ENCODE assay signal across 11 mouse cellular contexts in the genomic region with DNA sequence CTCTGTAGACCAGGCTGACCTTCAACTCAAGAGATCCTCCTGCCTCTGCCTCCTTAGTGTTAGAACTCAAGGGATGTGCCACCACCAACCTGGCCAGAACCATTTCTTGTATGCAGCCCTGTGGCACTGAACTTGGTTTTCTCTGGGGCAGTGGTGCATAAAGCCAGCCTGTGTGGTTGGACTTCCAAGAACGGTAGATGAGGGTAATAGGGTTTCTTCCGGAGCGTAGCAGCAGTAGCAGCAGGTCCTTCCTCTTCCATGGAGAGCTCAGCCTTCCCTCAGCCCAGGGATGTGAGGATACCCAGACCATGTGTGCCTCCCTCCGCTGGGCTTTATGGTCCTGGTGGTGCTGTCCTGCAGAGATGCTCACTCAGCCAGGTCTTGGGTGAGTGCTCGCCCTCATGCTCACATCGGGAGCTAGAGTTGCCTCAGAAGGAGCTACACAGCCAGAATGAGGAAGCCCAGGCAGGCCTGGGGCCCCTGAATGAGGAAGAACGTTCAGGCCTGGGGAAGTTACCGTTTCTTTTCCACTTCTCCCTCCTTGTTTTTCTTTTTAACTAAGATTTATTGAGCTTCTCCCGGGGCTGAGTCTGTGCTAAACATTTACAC. TPM values are rescaled to one million over a fixed set of nuclear protein-coding genes. Genes with fewer than 3 reads are reported as not detected.
DNase-seq lines count a peak whose midpoint lies in the region; ATAC-seq and TF ChIP-seq lines count a peak whose summit lies in the region.
"Had no signal": no experiment of that assay in that cellular context is flagged by ENCODE, and none has a peak within 500 bp of the region (broad histone marks: within the 10 kb centered on the region; RNA-seq: fewer than 3 reads in every experiment).

No protein-coding gene starts in this region.

- no peak for TF ChIP-seq CTCF in spleen, adult 2 months (IDR thresholded peaks at IDR 0.05; ENCODE audit: extremely low read depth, insufficient read depth, insufficient read length, insufficient replicate concordance)

- H3K4me3 ChIP-seq in liver, embryonic 16.5 days (ENCODE audit: low read depth, low read length): no peak overlapping the region
- H3K4me3 ChIP-seq in spleen, adult 2 months (ENCODE audit: extremely low read depth, insufficient read depth, insufficient read length): no peak overlapping the region
- H3K4me3 ChIP-seq in hindbrain, embryonic 13.5 days: no peak overlapping the region

- peak overlapping the region; percentile 22; the same call in 1 of the 2 replicates for H3K4me2 ChIP-seq in liver, embryonic 16.5 days (ENCODE audit: low read depth, low read length)
- H3K4me2 ChIP-seq in hindbrain, embryonic 13.5 days: no peak overlapping the region

- no peaks in the 10 kb centered on the region for H3K9me3 ChIP-seq in liver, embryonic 16.5 days (replicated peaks; ENCODE audit: control insufficient read depth, low read length)
- no peaks in the 10 kb centered on the region for H3K9me3 ChIP-seq in hindbrain, embryonic 13.5 days

- no peak for TF ChIP-seq POLR2A in spleen, adult 2 months (IDR thresholded peaks at IDR 0.05; ENCODE audit: low read depth, low read length)

- no peaks in the 10 kb centered on the region for H3K27me3 ChIP-seq in liver, embryonic 16.5 days (ENCODE audit: control insufficient read depth, insufficient read depth, low read depth, low read length)
- H3K27me3 ChIP-seq in spleen, adult 2 months (ENCODE audit: control insufficient read depth, insufficient read depth, low read length): no peaks in the 10 kb centered on the region
- no peaks in the 10 kb centered on the region for H3K27me3 ChIP-seq in hindbrain, embryonic 13.5 days

- peak overlapping the region; percentile 58 for H3K27ac ChIP-seq in liver, embryonic 16.5 days (ENCODE audit: low read length)
- peak overlapping the region; percentile 75 for H3K27ac ChIP-seq in spleen, adult 2 months (ENCODE audit: insufficient read depth, low read length)
- no peak overlapping the region for H3K27ac ChIP-seq in hindbrain, embryonic 13.5 days

- peaks cover 4% of the 10 kb centered on the region for H3K36me3 ChIP-seq in liver, embryonic 16.5 days (ENCODE audit: control insufficient read depth, insufficient read depth)
- H3K36me3 ChIP-seq in spleen, adult 2 months (ENCODE audit: control insufficient read depth, insufficient read depth, low read length): peaks cover 6% of the 10 kb centered on the region
- H3K36me3 ChIP-seq in hindbrain, embryonic 13.5 days: peaks cover 12% of the 10 kb centered on the region

- H3K9ac ChIP-seq in liver, embryonic 16.5 days (ENCODE audit: low read depth, low read length): no peak overlapping the region
- no peak overlapping the region for H3K9ac ChIP-seq in hindbrain, embryonic 13.5 days

- ATAC-seq in liver, embryonic 16.5 days (ENCODE audit: low read depth): 0 out of 2 replicates have a peak, but pooled peaks have one; percentile 36
- ATAC-seq in hindbrain, embryonic 13.5 days (ENCODE audit: low FRiP score): no peak
- ATAC-seq: forebrain, embryonic 16.5 days had no signal

- DNase-seq in heart, adult 11 months: peak; percentile 97
- no peak for DNase-seq in heart, postnatal 25 days (ENCODE audit: low spot score)
- DNase-seq in right cerebral cortex, postnatal 10 days (ENCODE audit: low spot score in 2 of 2): peak; percentile 45 to 49
- no peak for DNase-seq in right cerebral cortex, postnatal 25 days
- peak in 1 of 2 experiments; percentile 56 for DNase-seq in spleen, adult 2 months (ENCODE audit: low read depth in 1 of 2, low spot score in 2 of 2)
- DNase-seq in ovary, postnatal 36 days (ENCODE audit: low spot score): no peak
- DNase-seq: midbrain, embryonic 14.5 days had no signal

- intact Hi-C loops in heart, postnatal 25 days (cut with DNase I): no loop called here

- 24% methylated on average over 9 of the region's 9 CpGs for WGBS in liver, embryonic 16.5 days (ENCODE audit: insufficient replicate concordance)
- WGBS in spleen, adult 2 months: 14% methylated on average over 9 of the region's 9 CpGs
- 83% methylated on average over 9 of the region's 9 CpGs for WGBS in hindbrain, embryonic 13.5 days

- H3K4me1 ChIP-seq in liver, embryonic 16.5 days (ENCODE audit: control insufficient read depth, low read depth, low read length): peaks cover 6% of the 10 kb centered on the region
- peaks cover 12% of the 10 kb centered on the region; the same call in 1 of the 2 replicates for H3K4me1 ChIP-seq in spleen, adult 2 months (ENCODE audit: control insufficient read depth, insufficient read depth, insufficient read length)
- peaks cover 9% of the 10 kb centered on the region for H3K4me1 ChIP-seq in hindbrain, embryonic 13.5 days (replicated peaks)

RNA-seq across cellular contexts. Expression of a gene that starts 10.2 kb away (rescaled TPM):
- total RNA-seq in heart, postnatal 25 days (2021): 10 to 100 TPM; 15.1 to 16.1 TPM
- 8.3 and 8.4 TPM in 2 replicates for polyA plus RNA-seq in liver, embryonic 16.5 days (2015; fragmentation: Nextera tagmentation; extraction: Ambion mirVana)
- polyA plus RNA-seq in spleen, adult 2 months (2012; rRNA removed): 52.3 and 83.0 TPM in 2 replicates
- polyA plus RNA-seq in hindbrain, embryonic 13.5 days (2015; fragmentation: Nextera tagmentation; extraction: Ambion mirVana): 11.8 and 12.3 TPM in 2 replicates

RNA-seq across cellular contexts. Expression of a gene that starts 21.7 kb away (rescaled TPM):
- total RNA-seq in heart, postnatal 25 days (2021): not detected
- polyA plus RNA-seq in liver, embryonic 16.5 days (2015; fragmentation: Nextera tagmentation; extraction: Ambion mirVana): not detected in 2 replicates
- polyA plus RNA-seq in spleen, adult 2 months (2012; rRNA removed): not detected in 2 replicates
- 0.65 and 1.5 TPM in 2 replicates for polyA plus RNA-seq in hindbrain, embryonic 13.5 days (2015; fragmentation: Nextera tagmentation; extraction: Ambion mirVana)
- total RNA-seq: left cerebral cortex, postnatal 10 days had no signal
- polyA plus RNA-seq: forebrain, embryonic 16.5 days; midbrain, embryonic 14.5 days had no signal

RNA-seq across cellular contexts. Expression of a gene that starts 35.4 kb away (rescaled TPM):
- 10 to 100 TPM; 15.4 to 16.8 TPM for total RNA-seq in heart, postnatal 25 days (2021)
- 14.4 and 15.3 TPM in 2 replicates for polyA plus RNA-seq in liver, embryonic 16.5 days (2015; fragmentation: Nextera tagmentation; extraction: Ambion mirVana)
- 30.3 and 36.7 TPM in 2 replicates for polyA plus RNA-seq in spleen, adult 2 months (2012; rRNA removed)
- 101 and 104 TPM in 2 replicates for polyA plus RNA-seq in hindbrain, embryonic 13.5 days (2015; fragmentation: Nextera tagmentation; extraction: Ambion mirVana)

RNA-seq across cellular contexts. Expression of a gene that starts 43.1 kb away (rescaled TPM):
- 10 to 100 TPM in 1 of 2 experiments, 1 to 10 TPM in 1; 8.6 to 10.6 TPM for total RNA-seq in heart, postnatal 25 days (2021)
- polyA plus RNA-seq in liver, embryonic 16.5 days (2015; fragmentation: Nextera tagmentation; extraction: Ambion mirVana): 25.1 and 26.1 TPM in 2 replicates
- 5.8 and 7.6 TPM in 2 replicates for polyA plus RNA-seq in spleen, adult 2 months (2012; rRNA removed)
- polyA plus RNA-seq in hindbrain, embryonic 13.5 days (2015; fragmentation: Nextera tagmentation; extraction: Ambion mirVana): 18.0 and 18.6 TPM in 2 replicates

Comparison
In these comparisons a context has a peak if more than half of its experiments do, and no peak if none do; other contexts are left out.
1. DNase-seq: peak in heart, adult 11 months (single experiment) and right cerebral cortex, postnatal 10 days (2 of 2); none in heart, postnatal 25 days (single experiment), right cerebral cortex, postnatal 25 days (single experiment) and ovary, postnatal 36 days (single experiment).